Mouse (Mus musculus) heart, embryonic 13.5 days (tissue): ENCODE data around the gene Gm3404. TPM values are rescaled to one million over a fixed set of nuclear protein-coding genes. Genes with fewer than 3 reads are reported as not detected.
"Not testable (repeated sequence)": the region's sequence is repeated elsewhere in the genome, so short reads cannot be mapped to it uniquely, and the experiment has no call there.

ENCODE experiments used
- ATAC-seq: fragments of 200-750 bp; cut with Nextera tagmentation; 2 replicates; pipeline ENCODE4 v1.8.0; 2017; ENCODE audit warnings: moderate TSS enrichment; ENCODE audit not compliant: insufficient number of reproducible peaks, low FRiP score, low TSS enrichment; ENCODE audit errors: extremely low read depth
- H3K27ac ChIP-seq: fragments of 300-500 bp; sonication (generic); replicated peaks from 2 replicates; pipeline ENCODE4 v1.5.1; 2015; ENCODE audit warnings: moderate library complexity, mild to moderate bottlenecking, inconsistent platforms
- H3K27me3 ChIP-seq: fragments of 300-500 bp; sonication (generic); replicated peaks from 2 replicates; pipeline ENCODE4 v1.6.1; 2015; ENCODE audit warnings: mild to moderate bottlenecking, inconsistent platforms
- H3K36me3 ChIP-seq: fragments of 300-500 bp; sonication (generic); 2 replicates; pipeline ENCODE4 v1.6.1; 2015; ENCODE audit warnings: mild to moderate bottlenecking, inconsistent platforms
- H3K4me1 ChIP-seq: fragments of 300-500 bp; sonication (generic); 2 replicates; pipeline ENCODE4 v1.6.1; 2015; ENCODE audit warnings: inconsistent platforms
- H3K4me2 ChIP-seq: fragments of 300-500 bp; sonication (generic); 2 replicates; pipeline ENCODE4 v1.6.1; 2015; ENCODE audit warnings: inconsistent platforms, mild to moderate bottlenecking, moderate library complexity
- H3K4me3 ChIP-seq: fragments of 300-500 bp; sonication (generic); 2 replicates; pipeline ENCODE4 v1.5.1; 2015; ENCODE audit warnings: moderate library complexity, mild to moderate bottlenecking, inconsistent platforms
- H3K9ac ChIP-seq: fragments of 300-500 bp; sonication (generic); 2 replicates; pipeline ENCODE4 v1.6.1; 2015; ENCODE audit warnings: inconsistent platforms, mild to moderate bottlenecking, moderate library complexity
- H3K9me3 ChIP-seq: fragments of 300-500 bp; sonication (generic); 2 replicates; pipeline ENCODE4 v1.6.1; 2016; ENCODE audit warnings: inconsistent platforms
- WGBS: fragments of 180-500 bp; shearing (Covaris S2); methylation state at CpG from one replicate; pipeline ENCODE4 v1.1.7; 2015; ENCODE audit warnings: mixed read lengths; 5-methylcytosine and 5-hydroxymethylcytosine counted together
- polyA plus RNA-seq: library from polyadenylated mRNA; unstranded; fragments of >200 nt; fragmentation: Nextera tagmentation; extraction: Ambion mirVana; gene quantifications from 2 replicates; pipeline ENCODE4 v1.2.1, GENCODE M21; 2015

Gene Gm3404
- polyA plus RNA-seq = not detected in 2 replicates

DNA sequence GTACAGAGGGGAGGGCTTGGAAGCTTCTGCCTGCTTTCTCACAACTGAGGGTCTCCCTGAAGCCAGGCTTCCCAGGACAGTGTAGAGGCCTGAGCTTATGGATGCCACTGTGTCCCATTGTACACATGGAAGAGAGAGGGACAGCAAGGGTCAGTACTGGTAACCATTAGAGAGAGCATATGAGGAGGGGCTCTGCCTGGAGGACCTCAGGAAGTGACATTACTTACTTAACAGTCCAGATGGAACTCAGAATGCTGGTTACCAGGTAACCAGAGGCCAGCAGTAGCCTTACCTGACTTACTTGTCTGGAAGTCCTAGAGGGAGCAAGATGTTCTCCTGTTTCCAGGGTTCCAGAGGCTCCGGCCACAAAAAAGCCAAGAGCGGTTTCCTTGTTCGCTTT, at the start of gene Gm3404:
TSS of gene Gm3404 (plus strand) at position 301 of the 400 bp plus-strand sequence.
- ATAC-seq, H3K4me3 ChIP-seq, H3K9ac ChIP-seq, H3K4me1 ChIP-seq, H3K36me3 ChIP-seq, H3K4me2 ChIP-seq, H3K9me3 ChIP-seq, H3K27me3 ChIP-seq, H3K27ac ChIP-seq: not testable (repeated sequence)
- 78% methylated on average over 3 of the region's 3 CpGs for WGBS

DNA sequence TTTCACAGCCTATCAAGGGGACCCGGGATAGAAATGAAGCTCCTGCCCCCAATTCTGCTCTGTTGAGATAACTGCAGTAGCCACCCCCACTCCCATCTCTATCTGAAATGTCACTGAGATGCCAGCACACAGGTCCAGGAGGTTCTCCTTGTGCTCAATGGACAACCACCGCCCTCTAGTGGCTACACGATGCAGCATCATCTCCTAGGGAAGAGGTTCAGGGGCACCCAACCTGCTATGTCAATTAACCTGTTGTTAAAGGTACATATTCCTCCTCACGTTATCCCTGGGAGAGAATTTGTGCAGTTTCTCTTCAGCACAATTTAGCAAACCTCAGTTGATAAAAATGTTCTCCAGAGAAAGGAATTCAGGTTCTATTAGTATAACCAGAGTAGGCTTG, 46.0 kb upstream of the Gm3404 start:
- H3K4me3 ChIP-seq, H3K4me1 ChIP-seq, H3K27ac ChIP-seq, H3K9ac ChIP-seq, ATAC-seq, H3K27me3 ChIP-seq, H3K4me2 ChIP-seq, H3K9me3 ChIP-seq, H3K36me3 ChIP-seq: not testable (repeated sequence)
- WGBS = 6% methylated on average over 4 of the region's 4 CpGs

DNA sequence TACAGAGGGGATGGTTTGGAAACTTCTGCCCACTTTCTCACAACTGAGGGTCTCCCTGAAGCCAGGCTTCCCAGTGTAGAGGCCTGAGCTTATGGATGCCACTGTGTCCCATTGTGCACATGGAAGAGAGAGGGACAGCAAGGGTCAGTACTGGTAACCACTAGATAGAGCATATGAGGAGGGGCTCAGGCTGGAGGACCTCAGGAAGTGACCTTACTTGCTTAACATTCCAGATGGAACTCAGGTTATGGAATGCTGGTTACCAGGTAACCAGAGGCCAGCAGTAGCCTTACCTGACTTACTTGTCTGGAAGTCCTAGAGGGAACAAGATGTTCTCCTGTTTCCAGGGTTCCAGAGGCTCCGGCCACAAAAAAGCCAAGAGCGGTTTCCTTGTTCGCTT, 43.9 kb upstream of the Gm3404 start, which contains the start of gene Gm6408:
TSS of gene Gm6408 (plus strand) at position 301 of the 400 bp plus-strand sequence.
- H3K27me3 ChIP-seq, ATAC-seq, H3K36me3 ChIP-seq, H3K9me3 ChIP-seq, H3K27ac ChIP-seq, H3K4me2 ChIP-seq, H3K4me1 ChIP-seq, H3K4me3 ChIP-seq, H3K9ac ChIP-seq: not testable (repeated sequence)
- WGBS = 45% methylated on average over 3 of the region's 3 CpGs

GRCm38 (mm10) chr5:146488959-146489358, 36.6 kb upstream of the Gm3404 start:
- WGBS = 9% methylated on average over 3 of the region's 4 CpGs
- H3K4me2 ChIP-seq, H3K27ac ChIP-seq: not testable (repeated sequence)

DNA sequence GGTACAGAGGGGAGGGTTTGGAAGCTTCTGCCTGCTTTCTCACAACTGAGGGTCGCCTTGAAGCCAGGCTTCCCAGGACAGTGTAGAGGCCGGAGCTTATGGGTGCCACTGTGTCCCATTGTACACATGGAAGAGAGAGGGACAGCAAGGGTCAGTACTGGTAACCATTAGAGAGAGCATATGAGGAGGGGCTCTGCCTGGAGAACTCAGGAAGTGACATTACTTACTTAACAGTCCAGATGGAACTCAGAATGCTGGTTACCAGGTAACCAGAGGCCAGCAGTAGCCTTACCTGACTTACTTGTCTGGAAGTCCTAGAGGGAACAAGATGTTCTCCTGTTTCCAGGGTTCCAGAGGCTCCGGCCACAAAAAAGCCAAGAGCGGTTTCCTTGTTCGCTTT, 34.5 kb upstream of the Gm3404 start, which contains the start of gene Gm6370:
TSS of gene Gm6370 (plus strand) at position 301 of the 400 bp plus-strand sequence.
- H3K4me1 ChIP-seq, H3K36me3 ChIP-seq, ATAC-seq, H3K4me2 ChIP-seq, H3K27ac ChIP-seq, H3K27me3 ChIP-seq, H3K4me3 ChIP-seq, H3K9me3 ChIP-seq, H3K9ac ChIP-seq: not testable (repeated sequence)
- WGBS = no CpG with 5 or more reads among the region's 5 CpGs

More at GRCm38 (mm10) chr5:146488959-146489358, 36.6 kb upstream of the Gm3404 start:
- not testable (repeated sequence) for H3K9ac ChIP-seq, H3K36me3 ChIP-seq, H3K4me3 ChIP-seq, ATAC-seq, H3K27me3 ChIP-seq, H3K4me1 ChIP-seq, H3K9me3 ChIP-seq

DNA sequence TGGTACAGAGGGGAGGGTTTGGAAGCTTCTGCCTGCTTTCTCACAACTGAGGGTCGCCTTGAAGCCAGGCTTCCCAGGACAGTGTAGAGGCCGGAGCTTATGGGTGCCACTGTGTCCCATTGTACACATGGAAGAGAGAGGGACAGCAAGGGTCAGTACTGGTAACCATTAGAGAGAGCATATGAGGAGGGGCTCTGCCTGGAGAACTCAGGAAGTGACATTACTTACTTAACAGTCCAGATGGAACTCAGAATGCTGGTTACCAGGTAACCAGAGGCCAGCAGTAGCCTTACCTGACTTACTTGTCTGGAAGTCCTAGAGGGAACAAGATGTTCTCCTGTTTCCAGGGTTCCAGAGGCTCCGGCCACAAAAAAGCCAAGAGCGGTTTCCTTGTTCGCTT, 23.5 kb upstream of the Gm3404 start, which contains the start of gene 4930449I24Rik:
TSS of gene 4930449I24Rik (plus strand) at position 301 of the 400 bp plus-strand sequence.
- H3K27me3 ChIP-seq, H3K9me3 ChIP-seq, H3K4me2 ChIP-seq, H3K4me3 ChIP-seq, H3K27ac ChIP-seq, H3K4me1 ChIP-seq, H3K36me3 ChIP-seq, H3K9ac ChIP-seq, ATAC-seq: not testable (repeated sequence)
- no CpG with 5 or more reads among the region's 5 CpGs for WGBS

GRCm38 (mm10) chr5:146513823-146514222, 11.8 kb upstream of the Gm3404 start, which contains the start of gene Gm3402:
Gene Gm3402 (plus strand): TSS chr5:146514123.
- H3K9me3 ChIP-seq, H3K27me3 ChIP-seq, H3K4me2 ChIP-seq, H3K9ac ChIP-seq, ATAC-seq, H3K4me1 ChIP-seq, H3K27ac ChIP-seq, H3K36me3 ChIP-seq, H3K4me3 ChIP-seq: not testable (repeated sequence)
- 73% methylated on average over 2 of the region's 5 CpGs for WGBS

- not testable (repeated sequence) for H3K9me3 ChIP-seq, H3K27me3 ChIP-seq, H3K4me2 ChIP-seq, H3K4me1 ChIP-seq, H3K36me3 ChIP-seq, H3K9ac ChIP-seq, ATAC-seq, H3K4me3 ChIP-seq, H3K27ac ChIP-seq
- WGBS = 83% methylated on average over 2 of the region's 3 CpGs
These were observed 11.7 kb downstream of the Gm3404 start, which contains the start of gene Gm3409 for GRCm38 (mm10) chr5:146537347-146537746. Gene Gm3409 (plus strand): TSS chr5:146537647.

DNA sequence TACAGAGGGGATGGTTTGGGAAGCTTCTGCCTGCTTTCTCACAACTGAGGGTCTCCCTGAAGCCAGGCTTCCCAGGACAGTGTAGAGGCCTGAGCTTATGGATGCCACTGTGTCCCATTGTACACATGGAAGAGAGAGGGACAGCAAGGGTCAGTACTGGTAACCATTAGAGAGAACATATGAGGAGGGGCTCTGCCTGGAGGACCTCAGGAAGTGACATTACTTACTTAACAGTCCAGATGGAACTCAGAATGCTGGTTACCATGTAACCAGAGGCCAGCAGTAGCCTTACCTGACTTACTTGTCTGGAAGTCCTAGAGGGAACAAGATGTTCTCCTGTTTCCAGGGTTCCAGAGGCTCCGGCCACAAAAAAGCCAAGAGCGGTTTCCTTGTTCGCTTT, 30.2 kb downstream of the Gm3404 start, which contains the start of gene Gm3415:
TSS of gene Gm3415 (plus strand) at position 301 of the 400 bp plus-strand sequence.
- not testable (repeated sequence) for H3K27me3 ChIP-seq, H3K9me3 ChIP-seq, H3K4me2 ChIP-seq, H3K36me3 ChIP-seq, H3K4me3 ChIP-seq, H3K4me1 ChIP-seq, H3K27ac ChIP-seq, ATAC-seq, H3K9ac ChIP-seq
- no CpG with 5 or more reads among the region's 3 CpGs for WGBS

DNA sequence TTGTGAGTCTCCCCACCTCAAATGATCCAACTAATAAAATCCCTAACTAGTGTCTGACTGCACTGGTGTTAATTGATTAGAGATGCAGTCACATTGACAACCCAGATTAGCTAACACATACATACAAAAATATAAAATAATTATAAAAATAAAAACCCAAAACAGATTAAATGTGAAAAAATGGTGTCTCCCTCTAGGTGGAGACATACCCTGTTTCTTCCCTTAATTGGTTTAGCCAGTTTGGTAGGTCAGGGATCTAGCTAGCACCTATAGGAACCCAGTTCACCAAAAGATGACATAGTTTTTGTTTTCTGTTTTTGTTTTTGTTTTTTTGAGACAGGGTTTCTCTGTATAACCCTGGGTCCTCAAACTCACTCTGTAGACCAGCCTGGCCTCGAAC, 38.7 kb downstream of the Gm3404 start:
- Histone ChIP-seq H3K4me1 (no peaks in the 10 kb centered on the region), H3K4me2 (no peak overlapping the region), H3K9me3 (peaks cover 6% of the 10 kb centered on the region; the same call in 1 of the 2 replicates), H3K27me3 (no peaks in the 10 kb centered on the region), H3K27ac (no peak overlapping the region), H3K36me3 (no peaks in the 10 kb centered on the region), H3K9ac (no peak overlapping the region), H3K4me3 (no peak overlapping the region)
- ATAC-seq = no peak
- 68% methylated on average over 1 of the region's 1 CpGs for WGBS

DNA sequence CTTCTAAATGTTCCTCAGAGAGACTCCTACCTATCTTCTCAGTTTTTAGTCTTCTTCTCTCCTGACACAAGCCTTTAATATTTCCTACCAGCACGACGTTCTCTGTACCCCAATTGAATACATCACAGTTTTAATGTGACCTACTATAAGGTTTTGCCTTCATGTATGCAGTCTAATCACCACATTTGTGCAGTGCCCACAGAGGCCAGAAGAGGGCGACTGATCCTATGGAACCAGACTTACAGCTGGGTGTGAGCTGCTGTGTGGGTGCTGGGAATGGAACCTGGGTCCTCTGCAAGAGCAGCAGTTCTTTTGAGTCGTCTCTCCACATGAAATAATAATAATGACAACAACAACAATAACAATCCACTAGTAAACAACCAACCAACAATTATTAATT, 41.5 kb downstream of the Gm3404 start:
- H3K4me1 ChIP-seq = no peaks in the 10 kb centered on the region
- peaks cover 6% of the 10 kb centered on the region; the same call in 1 of the 2 replicates for H3K9me3 ChIP-seq
- ATAC-seq = no peak
- no peaks in the 10 kb centered on the region for H3K27me3 ChIP-seq
- no peak overlapping the region for H3K27ac ChIP-seq
- no peak overlapping the region for H3K4me3 ChIP-seq
- no peaks in the 10 kb centered on the region for H3K36me3 ChIP-seq
- H3K4me2 ChIP-seq = no peak overlapping the region
- no peak overlapping the region for H3K9ac ChIP-seq
- whole genome bisulfite sequencing = 53% methylated on average over 4 of the region's 4 CpGs

DNA sequence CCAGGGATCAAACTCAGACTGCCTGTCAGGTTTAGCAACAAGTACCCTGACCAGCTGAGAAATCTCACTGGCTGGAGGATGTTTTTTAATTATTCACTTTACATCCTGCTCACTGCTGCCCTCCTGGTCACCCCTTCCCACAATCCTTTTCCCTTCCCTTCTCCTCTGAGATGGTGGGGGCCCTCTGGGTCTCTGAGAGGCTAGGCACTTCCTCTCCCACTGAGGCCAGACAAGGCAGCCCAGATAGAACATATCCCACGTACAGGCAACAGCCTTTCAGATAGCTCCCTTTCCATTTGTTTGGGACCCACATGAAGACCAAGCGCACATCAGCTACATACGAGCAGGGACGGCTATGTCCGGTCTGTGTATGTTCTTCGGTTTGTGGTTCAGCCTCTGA, 44.6 kb downstream of the Gm3404 start:
- WGBS = 74% methylated on average over 6 of the region's 6 CpGs

More for the DNA sequence above, 44.6 kb downstream of the Gm3404 start:
- H3K9me3 ChIP-seq, H3K27ac ChIP-seq, ATAC-seq, H3K36me3 ChIP-seq, H3K27me3 ChIP-seq, H3K4me3 ChIP-seq, H3K9ac ChIP-seq, H3K4me2 ChIP-seq, H3K4me1 ChIP-seq: not testable (repeated sequence)
